Mouse (Mus musculus): ENCODE measurements around the gene Ostm1. TPM values are rescaled to one million over a fixed set of nuclear protein-coding genes. Genes with fewer than 3 reads are reported as not detected.

The Ostm1 gene
- total RNA-seq, 1 experiment from 2014 or later, result 30.3 TPM

DNA sequence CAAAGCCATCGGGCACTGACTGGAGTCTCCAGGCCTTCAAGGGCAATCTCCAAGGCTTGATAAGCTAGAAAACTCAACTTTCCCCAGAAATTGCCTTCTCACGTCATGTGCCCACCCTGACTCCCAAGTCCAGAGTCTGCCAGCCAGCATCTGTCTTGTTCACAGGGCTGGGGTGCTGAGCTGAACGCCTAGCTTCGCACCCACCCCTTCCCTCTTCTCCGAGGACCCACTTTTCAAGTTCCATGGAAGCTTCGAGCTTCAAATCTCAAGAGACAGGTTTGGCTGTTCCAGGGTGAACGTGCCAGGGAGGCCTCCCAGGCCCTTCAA, 2.7 kb upstream of the Ostm1 start:
- no peak for ATAC-seq (replicated peaks in 1 of 2; ENCODE audit: insufficient read depth in 1 of 2, low FRiP score in 2 of 2, low TSS enrichment in 1 of 2, low read depth in 1 of 2, poor library complexity in 2 of 2, severe bottlenecking in 2 of 2)

DNA sequence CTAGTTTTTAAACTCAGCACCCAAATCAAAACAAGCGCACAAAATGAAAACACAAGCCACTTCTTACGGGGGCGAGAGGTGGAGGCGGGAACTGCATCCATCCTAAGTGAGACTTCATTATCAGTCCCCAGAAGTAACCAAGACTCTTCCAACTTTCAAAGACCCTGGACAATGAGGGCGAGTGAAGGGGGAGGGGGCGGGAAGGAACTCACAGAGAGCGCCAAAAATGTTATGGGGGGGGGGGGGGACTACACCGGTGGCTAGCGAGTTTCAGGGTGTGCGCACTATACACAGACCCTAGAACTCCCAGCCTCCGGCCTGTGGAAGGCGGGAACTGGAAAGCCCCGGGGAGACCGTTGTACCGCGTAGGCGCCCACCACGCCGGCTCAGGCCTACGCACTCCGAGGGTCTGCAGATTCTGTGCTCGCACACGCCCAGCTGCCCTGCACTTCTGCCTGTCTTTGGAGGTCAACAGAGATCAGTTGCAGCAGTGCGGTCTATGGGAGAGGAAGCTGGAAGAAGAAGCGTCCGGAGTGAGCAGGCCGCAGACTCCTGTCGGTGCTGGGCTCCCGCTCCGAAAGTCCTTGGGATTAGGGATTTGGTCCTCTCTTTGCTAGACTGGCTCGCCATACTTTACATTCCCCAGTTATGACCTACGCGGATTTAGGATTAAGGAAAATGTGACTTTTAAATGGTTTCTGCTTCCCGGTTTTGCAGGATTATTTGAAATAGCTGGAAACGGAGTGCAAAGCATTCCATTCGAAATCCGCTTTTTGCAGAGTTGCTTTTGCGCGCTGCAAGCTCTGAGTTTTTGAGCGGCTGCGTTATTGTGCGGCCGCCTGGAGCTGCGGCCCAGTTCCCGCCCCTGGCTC, 1.7 kb upstream of the Ostm1 start:
- ATAC-seq (replicated peaks in 1 of 2; ENCODE audit: insufficient read depth in 1 of 2, low FRiP score in 2 of 2, low TSS enrichment in 1 of 2, low read depth in 1 of 2, poor library complexity in 2 of 2, severe bottlenecking in 2 of 2), result no peak

DNA sequence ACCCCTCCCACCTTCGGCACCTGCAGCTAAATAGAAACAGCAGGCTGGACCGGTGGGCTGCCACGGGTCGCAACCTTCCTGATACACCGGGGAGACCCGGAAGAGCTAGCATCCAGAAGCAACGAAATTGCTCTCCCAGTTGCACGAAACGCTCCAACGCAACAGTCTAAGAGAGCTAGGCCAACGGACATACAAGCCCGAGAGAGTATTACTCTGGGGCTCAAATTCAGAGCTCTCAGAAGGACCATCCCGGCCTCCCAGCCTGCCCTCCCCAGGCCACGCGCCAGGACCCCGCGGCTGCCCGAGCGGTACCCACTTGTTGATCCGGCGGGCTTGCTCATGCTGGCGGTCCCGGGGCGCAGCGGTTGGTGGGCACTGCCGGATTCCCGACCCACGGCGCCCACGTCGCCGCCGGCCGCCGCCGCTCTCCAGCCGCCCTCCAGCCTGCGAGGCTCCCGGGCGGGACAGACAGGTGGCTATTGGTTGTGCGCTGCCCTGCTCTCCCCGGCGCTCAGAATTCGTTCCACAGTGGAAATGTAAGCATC, 984 bp upstream of the Ostm1 start:
- no peak for ATAC-seq (replicated peaks in 1 of 2; ENCODE audit: insufficient read depth in 1 of 2, low FRiP score in 2 of 2, low TSS enrichment in 1 of 2, low read depth in 1 of 2, poor library complexity in 2 of 2, severe bottlenecking in 2 of 2)

DNA sequence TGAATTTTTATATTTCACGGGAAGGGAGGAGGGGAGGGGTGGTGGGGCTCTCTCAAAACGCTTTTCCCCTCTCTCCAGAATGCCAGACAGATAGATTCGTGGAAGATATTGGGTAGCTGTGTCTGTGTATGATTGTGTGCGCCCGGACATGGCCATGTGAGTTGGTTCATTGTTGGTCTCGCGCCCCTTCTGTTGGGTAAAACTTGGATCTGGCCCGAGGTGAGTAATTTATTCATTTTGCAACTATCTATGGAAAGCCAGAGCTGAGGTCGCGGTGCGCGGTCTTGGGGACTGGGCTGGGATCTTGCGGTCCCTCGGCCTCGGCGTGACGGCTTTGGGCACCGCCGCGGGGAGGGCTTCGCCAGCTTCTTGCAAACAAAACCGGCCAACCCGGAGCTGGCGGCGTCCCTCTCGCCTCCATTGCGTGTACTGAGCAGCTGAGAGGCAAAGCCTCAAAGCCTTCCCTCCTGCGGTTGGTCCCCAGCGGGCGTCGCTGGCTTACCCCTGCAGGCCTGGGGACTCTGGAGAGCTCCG, 347 bp downstream of the Ostm1 start:
- ATAC-seq (replicated peaks in 1 of 2; ENCODE audit: insufficient read depth in 1 of 2, low FRiP score in 2 of 2, low TSS enrichment in 1 of 2, low read depth in 1 of 2, poor library complexity in 2 of 2, severe bottlenecking in 2 of 2), result no peak

DNA sequence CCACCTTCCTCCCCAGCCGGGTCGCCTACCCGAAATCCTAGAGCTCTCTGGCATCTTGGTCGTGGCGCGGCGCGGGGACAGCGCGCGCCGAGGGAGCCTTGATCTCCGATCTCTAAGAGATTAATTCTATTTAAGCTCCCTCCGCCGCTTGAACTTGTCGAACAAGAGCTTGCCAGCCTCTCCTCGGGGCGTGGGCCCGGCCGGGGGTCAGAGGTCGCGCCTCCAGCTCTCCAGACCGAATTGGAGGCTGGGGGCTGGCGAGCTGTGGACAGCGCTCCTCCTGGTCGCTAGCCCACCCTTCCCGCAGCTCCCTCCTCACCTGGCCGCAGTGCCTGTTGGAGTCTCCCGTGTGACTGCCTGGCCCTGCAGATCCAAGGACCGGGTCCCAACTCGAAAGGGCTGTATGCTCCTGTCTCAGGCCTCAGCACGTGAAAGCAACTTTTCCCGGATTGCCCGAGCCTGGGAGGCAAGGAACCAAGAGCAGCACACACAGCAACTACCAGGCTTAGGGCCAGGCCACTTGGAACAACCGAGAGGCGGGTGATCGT, 888 bp downstream of the Ostm1 start:
- no peak for ATAC-seq (replicated peaks in 1 of 2; ENCODE audit: insufficient read depth in 1 of 2, low FRiP score in 2 of 2, low TSS enrichment in 1 of 2, low read depth in 1 of 2, poor library complexity in 2 of 2, severe bottlenecking in 2 of 2)

DNA sequence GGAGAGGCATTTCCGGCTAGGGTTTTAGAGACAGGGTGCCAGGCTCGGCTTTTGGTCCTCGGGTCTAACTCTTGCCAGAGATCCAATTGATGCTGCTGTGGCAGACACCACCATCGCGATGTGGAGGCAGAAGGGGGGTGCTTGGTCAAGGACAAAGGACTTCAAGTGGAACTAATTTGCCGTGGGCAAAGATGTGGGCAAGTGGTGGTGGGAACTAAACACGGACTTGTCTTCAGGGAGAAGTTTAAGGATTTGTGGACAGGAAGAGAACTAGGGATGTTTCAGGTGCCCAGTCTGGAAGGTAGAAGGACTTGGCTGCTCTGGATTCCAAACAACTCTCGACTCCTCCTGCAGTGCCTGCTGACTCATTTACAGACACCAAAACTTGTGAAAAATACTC, 1.5 kb downstream of the Ostm1 start:
- ATAC-seq (replicated peaks in 1 of 2; ENCODE audit: insufficient read depth in 1 of 2, low FRiP score in 2 of 2, low TSS enrichment in 1 of 2, low read depth in 1 of 2, poor library complexity in 2 of 2, severe bottlenecking in 2 of 2), result no peak

DNA sequence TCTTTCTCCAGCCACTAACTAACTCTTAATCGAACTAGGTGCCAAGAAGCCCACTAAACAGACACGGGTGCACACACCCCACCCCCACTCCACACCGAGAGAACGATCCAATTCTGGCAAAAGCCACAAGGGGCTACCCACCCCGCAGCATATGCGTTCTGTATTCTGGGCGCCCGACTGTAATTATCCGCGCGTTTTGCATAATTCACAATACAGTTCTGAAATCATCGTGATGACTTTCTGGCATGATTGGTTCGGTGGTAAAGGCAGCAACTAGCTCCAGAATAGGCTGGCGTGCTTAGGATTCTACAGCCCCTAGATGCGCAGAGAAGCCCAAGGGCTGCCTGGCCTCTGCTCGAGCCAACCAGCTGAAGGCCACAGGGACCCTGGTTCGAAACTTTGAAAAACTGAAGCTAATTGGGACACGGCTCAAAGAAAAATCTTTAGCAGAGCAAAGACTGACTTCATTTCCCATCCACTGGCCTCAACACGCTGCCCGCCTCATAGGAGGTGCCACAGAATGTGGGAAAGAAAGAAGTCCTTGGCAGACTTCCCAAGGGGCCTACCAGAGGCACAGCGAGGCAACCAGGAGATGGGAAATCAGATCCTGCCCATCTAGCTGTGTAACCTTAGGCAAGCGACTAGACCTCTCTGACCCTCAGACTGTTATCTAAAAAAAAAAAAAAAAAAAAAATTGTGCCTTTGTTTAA, 2.1 kb downstream of the Ostm1 start:
- no peak for ATAC-seq (replicated peaks in 1 of 2; ENCODE audit: insufficient read depth in 1 of 2, low FRiP score in 2 of 2, low TSS enrichment in 1 of 2, low read depth in 1 of 2, poor library complexity in 2 of 2, severe bottlenecking in 2 of 2)

DNA sequence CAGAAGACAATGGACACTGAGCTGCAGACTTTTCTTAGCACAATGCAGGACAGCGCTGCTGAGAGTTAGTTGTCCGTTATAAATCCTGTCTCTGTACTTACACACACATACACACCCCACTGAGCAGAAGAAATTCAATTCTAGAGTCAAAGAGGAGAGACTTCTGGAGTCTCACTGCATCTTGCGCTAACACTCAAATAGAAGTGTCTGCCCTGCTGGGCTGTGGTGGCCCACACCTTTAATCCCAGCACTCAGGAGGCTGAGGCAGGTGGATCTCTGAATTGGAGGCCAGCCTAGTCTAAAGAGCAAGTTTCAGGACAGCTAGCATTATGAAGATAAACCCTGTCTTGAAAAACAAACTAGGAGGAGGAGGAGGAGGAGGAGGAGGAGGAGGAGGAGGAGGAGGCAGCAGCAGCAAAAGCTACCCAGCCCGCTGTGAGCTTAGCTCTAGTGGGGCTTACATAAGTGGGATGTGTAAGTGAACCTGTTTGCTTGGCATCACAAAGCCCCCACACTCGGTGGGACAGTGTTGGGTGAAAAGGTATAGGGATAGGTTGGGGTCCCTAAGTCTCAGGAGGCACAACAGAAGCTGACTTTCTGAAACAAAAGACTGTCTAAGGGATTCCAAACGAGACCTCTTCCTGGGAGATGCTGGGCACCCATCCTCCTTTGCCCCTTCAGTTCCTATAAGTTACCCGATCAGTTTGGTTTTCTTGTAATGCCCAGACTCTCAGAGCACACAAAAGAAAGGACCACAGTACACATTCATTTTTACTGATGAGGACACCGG, 4.5 kb downstream of the Ostm1 start:
- ATAC-seq (replicated peaks in 1 of 2; ENCODE audit: insufficient read depth in 1 of 2, low FRiP score in 2 of 2, low TSS enrichment in 1 of 2, low read depth in 1 of 2, poor library complexity in 2 of 2, severe bottlenecking in 2 of 2), result no peak

DNA sequence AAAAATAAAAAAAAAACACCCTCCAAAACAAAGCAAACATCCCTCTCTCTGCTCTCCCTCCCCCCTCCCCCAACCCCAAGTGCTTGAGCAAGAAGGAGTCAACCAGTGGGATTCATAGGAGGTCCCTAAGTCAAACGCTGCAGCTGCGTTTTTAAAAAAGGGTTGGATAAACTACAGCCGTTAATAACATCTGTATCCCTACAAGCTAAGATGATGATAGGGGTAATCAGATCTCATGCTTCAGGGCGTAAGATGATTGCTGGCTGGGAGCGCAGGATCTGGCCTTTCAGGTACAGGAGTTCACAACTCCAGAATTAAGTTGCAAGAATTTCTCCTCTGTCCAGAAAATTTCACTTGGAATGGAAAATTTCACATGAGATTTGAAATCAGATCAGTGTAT, 5.9 kb downstream of the Ostm1 start:
- ATAC-seq (replicated peaks in 1 of 2; ENCODE audit: insufficient read depth in 1 of 2, low FRiP score in 2 of 2, low TSS enrichment in 1 of 2, low read depth in 1 of 2, poor library complexity in 2 of 2, severe bottlenecking in 2 of 2), result no peak

DNA sequence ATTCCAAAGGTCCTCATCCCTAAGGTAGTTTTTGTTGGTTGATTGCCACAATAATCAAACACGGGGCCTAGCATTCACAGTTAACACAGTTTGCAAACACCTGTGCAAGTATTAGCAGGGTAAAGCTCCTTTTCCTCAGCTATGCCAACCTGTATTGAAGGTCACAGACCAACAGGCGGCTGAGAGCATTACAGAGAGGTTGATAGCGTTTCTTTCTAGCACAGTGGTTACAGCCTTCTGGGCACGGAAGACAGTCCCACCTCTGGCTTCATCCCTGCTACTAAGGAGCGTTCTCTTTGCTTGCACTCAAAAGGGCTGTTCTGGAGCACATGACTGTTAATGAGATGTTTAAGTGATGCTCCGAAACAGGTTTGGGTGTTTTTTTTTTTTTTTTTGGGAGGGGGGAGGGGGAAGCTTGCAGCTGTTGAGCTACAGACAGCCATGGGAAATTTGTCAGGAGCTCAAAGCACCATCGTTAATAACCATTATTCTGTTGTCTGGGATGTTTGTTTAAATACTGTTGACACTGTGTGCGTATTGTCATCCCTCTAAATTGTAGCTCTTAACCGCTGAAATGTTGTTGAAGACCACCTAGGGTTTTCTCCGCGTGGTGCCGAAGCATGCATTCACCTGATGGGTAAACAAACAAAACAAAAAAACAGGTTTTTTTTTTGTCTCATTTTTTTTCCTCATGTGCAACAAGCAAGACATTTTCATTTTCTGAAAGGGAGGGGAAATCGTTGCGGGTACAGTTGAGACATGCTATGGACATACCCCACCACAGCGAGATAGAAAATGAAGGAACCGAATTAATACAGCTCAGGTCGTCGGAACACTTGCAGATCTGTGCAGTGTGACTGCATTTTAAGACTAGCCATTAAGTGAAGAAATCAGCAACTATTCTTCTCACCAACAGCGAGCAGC, 6.9 kb downstream of the Ostm1 start:
- ATAC-seq (replicated peaks in 1 of 2; ENCODE audit: insufficient read depth in 1 of 2, low FRiP score in 2 of 2, low TSS enrichment in 1 of 2, low read depth in 1 of 2, poor library complexity in 2 of 2, severe bottlenecking in 2 of 2), result no peak

DNA sequence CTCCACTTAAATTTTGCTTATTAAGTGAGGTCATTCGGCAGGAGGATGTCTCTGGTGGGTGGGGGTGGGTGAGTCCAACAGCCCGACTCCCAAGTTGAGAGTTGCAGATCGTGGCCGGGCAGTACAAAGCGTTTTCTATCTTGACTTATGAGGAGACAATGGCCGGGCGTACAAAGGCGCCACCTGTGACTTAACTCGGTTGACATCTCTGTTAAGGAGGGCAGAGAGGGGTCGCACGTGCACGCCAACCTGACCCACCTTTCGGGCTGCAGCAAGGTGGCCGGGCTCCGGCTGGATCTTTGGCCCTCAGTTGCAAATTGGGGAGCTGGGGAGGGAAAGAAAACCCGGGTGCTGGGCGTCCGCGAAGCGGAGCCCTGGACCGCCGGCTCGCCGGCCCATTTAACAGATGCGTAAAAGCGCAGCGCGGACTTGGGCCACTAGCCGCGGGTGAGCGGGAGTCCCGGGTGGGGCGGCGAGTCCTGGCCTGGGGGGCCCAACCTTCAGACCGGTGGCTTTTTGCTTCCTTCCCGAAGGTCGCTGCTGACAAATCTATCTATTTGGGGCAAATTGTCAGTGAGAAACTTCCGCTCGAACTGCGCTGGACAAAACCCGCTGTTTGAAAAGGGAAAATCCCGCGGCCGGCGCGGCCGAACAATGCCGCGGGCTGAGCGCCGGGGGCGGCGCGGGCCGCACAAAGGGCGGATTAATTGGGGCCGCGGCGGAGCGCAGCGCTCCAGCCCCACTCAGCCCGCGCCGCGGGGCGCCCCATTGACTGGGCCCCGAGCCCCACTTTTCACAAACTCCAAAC, 7.8 kb downstream of the Ostm1 start:
- no peak for ATAC-seq (replicated peaks in 1 of 2; ENCODE audit: insufficient read depth in 1 of 2, low FRiP score in 2 of 2, low TSS enrichment in 1 of 2, low read depth in 1 of 2, poor library complexity in 2 of 2, severe bottlenecking in 2 of 2)

DNA sequence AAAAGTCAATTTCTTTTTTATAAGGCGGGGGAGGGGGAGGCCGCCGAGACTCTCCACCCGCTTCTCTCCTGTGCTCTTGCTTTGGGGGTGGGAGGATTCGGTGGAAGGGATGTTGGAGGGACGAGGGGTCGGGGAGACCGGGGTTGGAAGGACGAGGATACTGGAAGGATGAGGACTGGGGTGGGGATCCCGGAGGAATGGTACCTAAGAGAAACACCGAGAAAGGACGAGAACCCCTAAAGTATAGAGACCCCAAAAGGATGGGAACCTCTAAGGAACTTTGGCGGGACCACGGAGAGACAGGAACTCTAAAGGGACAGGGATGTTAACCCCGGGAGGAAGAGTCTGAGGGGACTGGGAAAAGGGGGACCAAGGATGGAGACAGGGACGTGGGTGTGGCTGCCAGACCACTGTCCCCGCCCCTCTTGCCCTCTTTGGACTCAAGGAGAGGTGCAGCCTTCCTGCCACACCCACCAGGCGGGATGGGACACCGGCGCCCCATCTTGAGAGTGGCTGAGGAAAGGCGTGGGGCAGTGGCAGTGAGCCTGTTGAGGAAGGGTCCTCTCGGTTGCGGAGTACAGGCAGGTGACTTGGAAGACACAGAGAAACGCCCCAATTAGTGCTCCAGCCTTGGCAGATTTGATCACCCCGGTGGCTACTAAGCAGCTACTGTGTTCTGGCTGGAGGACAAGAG, 8.5 kb downstream of the Ostm1 start:
- peak in 1 of 2 experiments; percentile 9; a peak in 1 of 4 replicates for ATAC-seq (replicated peaks in 1 of 2; ENCODE audit: insufficient read depth in 1 of 2, low FRiP score in 2 of 2, low TSS enrichment in 1 of 2, low read depth in 1 of 2, poor library complexity in 2 of 2, severe bottlenecking in 2 of 2)

DNA sequence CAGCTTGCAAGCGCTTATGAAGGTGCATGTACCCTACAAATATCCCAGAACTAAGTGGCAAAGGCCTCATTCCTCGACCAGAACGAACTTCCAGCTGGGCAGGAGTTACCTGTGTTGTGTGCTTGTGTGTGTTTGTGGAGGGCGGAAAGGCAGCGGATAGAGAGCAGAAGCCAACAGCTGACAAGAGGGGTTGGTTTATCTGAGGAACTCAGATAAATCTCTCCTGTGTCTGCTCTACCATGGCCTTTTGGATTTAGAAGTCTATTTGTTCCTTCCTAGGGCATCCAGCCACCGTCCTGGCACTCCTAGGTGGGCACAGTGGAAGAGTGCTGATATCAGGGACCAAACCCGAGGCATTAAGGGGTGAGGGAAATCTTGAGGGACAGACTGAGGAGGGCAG, 9.6 kb downstream of the Ostm1 start:
- no peak for ATAC-seq (replicated peaks in 1 of 2; ENCODE audit: insufficient read depth in 1 of 2, low FRiP score in 2 of 2, low TSS enrichment in 1 of 2, low read depth in 1 of 2, poor library complexity in 2 of 2, severe bottlenecking in 2 of 2)

DNA sequence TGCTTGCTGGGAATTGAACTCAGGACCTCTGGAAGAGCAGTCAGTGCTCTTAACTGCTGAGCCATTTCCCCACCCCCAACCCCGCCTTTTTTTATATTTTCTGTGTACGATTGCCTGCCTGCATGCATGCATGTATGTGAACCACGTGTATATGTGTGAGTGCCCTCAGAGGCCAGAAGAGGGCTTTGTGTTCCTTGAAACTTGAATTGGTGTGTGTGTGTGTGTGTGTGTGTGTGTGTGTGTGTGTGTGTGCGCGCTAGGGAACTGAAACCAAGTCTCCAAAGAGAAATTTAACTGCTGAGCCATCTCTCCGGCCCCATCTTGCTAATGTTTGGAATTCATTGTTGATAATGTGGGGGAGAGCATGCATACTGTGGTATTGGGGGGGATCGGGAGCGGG, 15.0 kb downstream of the Ostm1 start:
- ATAC-seq (replicated peaks in 1 of 2; ENCODE audit: insufficient read depth in 1 of 2, low FRiP score in 2 of 2, low TSS enrichment in 1 of 2, low read depth in 1 of 2, poor library complexity in 2 of 2, severe bottlenecking in 2 of 2), result no peak

DNA sequence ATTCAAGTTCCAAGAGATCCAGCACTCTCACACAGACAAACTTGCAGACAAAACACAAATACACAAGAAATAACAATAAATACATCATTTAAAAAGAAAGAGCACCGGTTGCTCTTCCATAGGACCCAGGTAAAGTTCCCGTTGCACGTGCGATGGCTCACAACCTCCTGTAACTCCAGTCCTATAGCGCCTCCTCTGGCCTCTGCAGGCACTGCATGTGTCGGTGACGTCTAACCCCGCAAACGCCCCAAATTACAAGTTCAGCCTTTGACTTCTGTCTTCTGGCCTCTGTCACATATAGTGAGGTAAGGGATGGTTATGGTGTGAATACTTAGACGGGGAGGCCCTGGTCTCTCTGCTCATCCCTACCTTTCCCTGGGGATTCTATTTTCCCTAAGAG, 17.9 kb downstream of the Ostm1 start:
- peak in 1 of 2 experiments; percentile 27; a peak in 1 of 4 replicates for ATAC-seq (replicated peaks in 1 of 2; ENCODE audit: insufficient read depth in 1 of 2, low FRiP score in 2 of 2, low TSS enrichment in 1 of 2, low read depth in 1 of 2, poor library complexity in 2 of 2, severe bottlenecking in 2 of 2)

Measured in hematopoietic stem cell, adult 5-6 weeks (primary cell).